Mouse (Mus musculus) forebrain, embryonic 13.5 days (tissue): Measurements from ENCODE around the gene Hs2st1. TPM values are rescaled to one million over a fixed set of nuclear protein-coding genes. Genes with fewer than 3 reads are reported as not detected.

Experiments
- ATAC-seq: fragments of 200-750 bp; cut with Nextera tagmentation; 2 replicates; pipeline ENCODE4 v1.8.0; 2017
- H3K27ac ChIP-seq: fragments of 300-500 bp; sonication (generic); 2 replicates; pipeline ENCODE4 v1.5.1; 2015; ENCODE audit warnings: inconsistent platforms, mild to moderate bottlenecking, moderate library complexity
- H3K27me3 ChIP-seq: fragments of 300-500 bp; sonication (generic); 2 replicates; pipeline ENCODE4 v1.6.1; 2015; ENCODE audit warnings: mild to moderate bottlenecking, inconsistent platforms
- H3K36me3 ChIP-seq: fragments of 300-500 bp; sonication (generic); 2 replicates; pipeline ENCODE4 v1.6.1; 2015; ENCODE audit warnings: mild to moderate bottlenecking, inconsistent platforms; ENCODE audit not compliant: poor library complexity, severe bottlenecking
- H3K4me1 ChIP-seq: fragments of 300-500 bp; sonication (generic); 2 replicates; pipeline ENCODE4 v1.6.1; 2015; ENCODE audit warnings: inconsistent platforms
- H3K4me2 ChIP-seq: fragments of 300-500 bp; sonication (generic); 2 replicates; pipeline ENCODE4 v1.6.1; 2015; ENCODE audit warnings: inconsistent platforms, mild to moderate bottlenecking, moderate library complexity
- H3K4me3 ChIP-seq: fragments of 300-500 bp; sonication (generic); 2 replicates; pipeline ENCODE4 v1.5.1; 2015; ENCODE audit warnings: mild to moderate bottlenecking, inconsistent platforms
- H3K9ac ChIP-seq: fragments of 300-500 bp; sonication (generic); 2 replicates; pipeline ENCODE4 v1.6.1; 2015; ENCODE audit warnings: mild to moderate bottlenecking, inconsistent platforms
- H3K9me3 ChIP-seq: fragments of 300-500 bp; sonication (generic); replicated peaks from 2 replicates; pipeline ENCODE4 v1.6.1; 2016; ENCODE audit warnings: inconsistent platforms
- WGBS: fragments of 180-500 bp; shearing (Covaris S2); methylation state at CpG from one replicate; pipeline ENCODE4 v1.1.7; 2015; 5-methylcytosine and 5-hydroxymethylcytosine counted together
- polyA plus RNA-seq: library from polyadenylated mRNA; unstranded; fragments of >200 nt; fragmentation: Nextera tagmentation; extraction: Ambion mirVana; gene quantifications from 2 replicates; pipeline ENCODE4 v1.2.1, GENCODE M21; 2015

The Hs2st1 gene
- polyA plus RNA-seq, 1 experiment from 2014 or later: 23.3 TPM

GRCm38 (mm10) chr3:144478427-144478794, 91.6 kb downstream of the Hs2st1 start:
- no peak overlapping the region for H3K4me2 ChIP-seq
- H3K4me1 ChIP-seq: peaks cover 13% of the 10 kb centered on the region
- no peak overlapping the region for H3K9ac ChIP-seq
- H3K36me3 ChIP-seq: no peaks in the 10 kb centered on the region
- ATAC-seq: no peak
- H3K27ac ChIP-seq: peak overlapping the region; percentile 48; the same call in 1 of the 2 replicates
- H3K4me3 ChIP-seq: no peak overlapping the region
- 94% methylated on average over 7 of the region's 7 CpGs for WGBS
- H3K27me3 ChIP-seq: no peaks in the 10 kb centered on the region
- H3K9me3 ChIP-seq: no peaks in the 10 kb centered on the region

DNA sequence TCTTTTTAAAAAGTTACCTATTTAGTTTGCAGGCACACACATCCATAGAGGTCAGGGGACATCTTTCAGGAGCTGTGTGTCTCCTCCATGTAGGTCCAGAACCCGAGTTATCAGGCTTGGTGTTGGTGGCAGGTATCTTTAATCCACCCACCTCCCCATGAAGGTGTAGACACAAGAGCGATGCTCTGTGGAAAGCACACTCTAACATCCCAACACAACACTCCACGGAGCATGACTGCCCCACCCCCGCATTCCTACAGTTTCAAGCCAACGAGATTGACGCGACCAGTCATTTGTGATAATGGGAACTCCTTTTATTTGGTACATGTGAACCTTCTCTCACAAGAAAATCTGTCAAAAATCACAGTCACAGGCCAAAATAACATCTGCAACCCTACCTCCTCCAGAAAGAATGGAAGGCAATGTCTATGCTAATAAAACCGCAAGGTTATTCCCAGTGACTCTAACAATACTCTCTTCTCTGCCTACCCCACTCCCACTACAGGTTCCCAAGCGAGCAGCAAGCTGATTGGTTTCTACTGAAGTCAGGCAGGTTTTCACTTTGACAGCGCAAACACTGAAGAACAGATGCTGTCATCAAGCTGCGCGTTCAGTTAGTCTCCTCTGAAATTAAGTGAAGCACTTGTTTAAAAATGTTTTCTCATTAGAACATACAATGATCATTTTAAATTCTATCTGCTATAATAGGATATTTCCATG, 92.1 kb downstream of the Hs2st1 start:
- ATAC-seq: peak; percentile 75; the same call in 1 of the 2 replicates

GRCm38 (mm10) chr3:144475891-144476290, 94.1 kb downstream of the Hs2st1 start:
- Histone ChIP-seq H3K9ac (no peak overlapping the region), H3K4me1 (peaks cover 33% of the 10 kb centered on the region), H3K4me3 (no peak overlapping the region), H3K9me3 (no peaks in the 10 kb centered on the region), H3K36me3 (no peaks in the 10 kb centered on the region), H3K4me2 (no peak overlapping the region), H3K27me3 (no peaks in the 10 kb centered on the region), H3K27ac (no peak overlapping the region)
- WGBS: 97% methylated on average over 5 of the region's 5 CpGs
- ATAC-seq: no peak

More for the DNA sequence above, 92.1 kb downstream of the Hs2st1 start:
- 86% methylated on average over 12 of the region's 12 CpGs for WGBS
- Histone ChIP-seq H3K36me3 (no peaks in the 10 kb centered on the region), H3K4me2 (peak overlapping the region; percentile 3; the same call in 1 of the 2 replicates), H3K4me1 (peaks cover 16% of the 10 kb centered on the region), H3K9me3 (no peaks in the 10 kb centered on the region), H3K27me3 (no peaks in the 10 kb centered on the region), H3K27ac (0 out of 2 replicates have a peak overlapping the region, but pooled peaks have one; percentile 1), H3K4me3 (no peak overlapping the region), H3K9ac (no peak overlapping the region)

GRCm38 (mm10) chr3:144474726-144475125, 95.3 kb downstream of the Hs2st1 start:
- Histone ChIP-seq H3K9me3 (no peaks in the 10 kb centered on the region), H3K4me1 (peaks cover 45% of the 10 kb centered on the region), H3K27ac (no peak overlapping the region), H3K27me3 (no peaks in the 10 kb centered on the region), H3K36me3 (no peaks in the 10 kb centered on the region), H3K4me2 (no peak overlapping the region), H3K9ac (no peak overlapping the region), H3K4me3 (no peak overlapping the region)
- ATAC-seq: no peak
- 90% methylated on average over 5 of the region's 5 CpGs for WGBS

GRCm38 (mm10) chr3:144471954-144472353, 98.0 kb downstream of the Hs2st1 start:
- Histone ChIP-seq H3K9ac (no peak overlapping the region), H3K27me3 (no peaks in the 10 kb centered on the region), H3K9me3 (no peaks in the 10 kb centered on the region), H3K4me3 (no peak overlapping the region), H3K36me3 (no peaks in the 10 kb centered on the region), H3K4me1 (peaks cover 42% of the 10 kb centered on the region), H3K27ac (peak overlapping the region; percentile 72), H3K4me2 (no peak overlapping the region)
- WGBS: 32% methylated on average over 3 of the region's 3 CpGs
- peak; percentile 56 for ATAC-seq

DNA sequence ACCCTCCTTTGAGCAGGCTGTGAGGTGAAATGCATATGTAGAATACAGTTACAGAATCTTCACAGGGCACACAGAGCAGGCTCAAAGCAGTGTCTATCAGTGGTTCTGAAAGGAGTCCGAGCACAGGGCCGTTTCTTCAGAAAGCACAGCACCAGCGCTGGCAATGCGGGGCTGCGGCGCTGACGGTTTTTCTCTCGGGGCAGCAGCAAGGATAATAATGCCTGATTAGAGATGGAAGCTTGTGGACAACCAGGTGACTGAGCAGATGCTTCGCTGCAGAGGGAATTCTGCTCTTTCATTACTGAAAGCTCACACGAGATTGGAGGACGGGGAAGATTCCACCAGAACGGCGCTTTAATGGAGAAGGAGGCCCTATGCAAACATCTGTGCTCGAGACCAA, 99.1 kb downstream of the Hs2st1 start:
- peak overlapping the region; percentile 14; the same call in 1 of the 2 replicates for H3K4me2 ChIP-seq
- ATAC-seq: peak; percentile 32; the same call in 1 of the 2 replicates
- no peaks in the 10 kb centered on the region for H3K36me3 ChIP-seq
- peaks cover 42% of the 10 kb centered on the region for H3K4me1 ChIP-seq
- H3K4me3 ChIP-seq: no peak overlapping the region
- H3K27ac ChIP-seq: peak overlapping the region; percentile 72
- H3K9ac ChIP-seq: no peak overlapping the region; the same call in 1 of the 2 replicates
- no peaks in the 10 kb centered on the region for H3K9me3 ChIP-seq
- H3K27me3 ChIP-seq: no peaks in the 10 kb centered on the region
- 57% methylated on average over 14 of the region's 14 CpGs for WGBS

DNA sequence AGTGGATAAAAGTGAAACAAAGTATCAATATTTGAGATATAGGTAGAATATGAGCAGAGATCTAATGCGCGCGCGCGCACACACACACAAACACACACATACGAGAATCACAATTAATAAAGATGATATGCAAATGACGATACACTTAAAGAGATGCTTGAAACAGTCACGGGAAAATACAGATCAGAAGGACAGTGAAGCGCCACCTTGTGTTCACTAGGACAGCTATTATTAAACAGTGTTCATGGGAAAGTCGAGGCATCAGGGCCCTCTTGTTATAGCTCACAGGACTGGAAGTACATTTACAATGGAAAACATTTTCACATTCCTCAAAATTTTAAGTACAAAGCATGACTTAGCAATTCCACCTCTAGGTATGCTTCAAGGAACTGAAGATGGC, 102.5 kb downstream of the Hs2st1 start:
- no peak overlapping the region for H3K4me3 ChIP-seq
- no peak overlapping the region for H3K4me2 ChIP-seq
- no peak for ATAC-seq
- H3K36me3 ChIP-seq: peaks cover 10% of the 10 kb centered on the region
- no peak overlapping the region for H3K9ac ChIP-seq
- H3K4me1 ChIP-seq: peaks cover 40% of the 10 kb centered on the region
- no peak overlapping the region for H3K27ac ChIP-seq
- 67% methylated on average over 10 of the region's 10 CpGs for WGBS
- no peaks in the 10 kb centered on the region for H3K9me3 ChIP-seq
- H3K27me3 ChIP-seq: no peaks in the 10 kb centered on the region

- Histone ChIP-seq H3K36me3 (peaks cover 18% of the 10 kb centered on the region), H3K9me3 (no peaks in the 10 kb centered on the region), H3K4me2 (no peak overlapping the region), H3K27me3 (no peaks in the 10 kb centered on the region), H3K4me1 (peaks cover 27% of the 10 kb centered on the region), H3K27ac (no peak overlapping the region), H3K4me3 (no peak overlapping the region), H3K9ac (no peak overlapping the region)
- no peak for ATAC-seq
- WGBS: 93% methylated on average over 8 of the region's 8 CpGs
Observed at GRCm38 (mm10) chr3:144466108-144466678, 103.8 kb downstream of the Hs2st1 start.

DNA sequence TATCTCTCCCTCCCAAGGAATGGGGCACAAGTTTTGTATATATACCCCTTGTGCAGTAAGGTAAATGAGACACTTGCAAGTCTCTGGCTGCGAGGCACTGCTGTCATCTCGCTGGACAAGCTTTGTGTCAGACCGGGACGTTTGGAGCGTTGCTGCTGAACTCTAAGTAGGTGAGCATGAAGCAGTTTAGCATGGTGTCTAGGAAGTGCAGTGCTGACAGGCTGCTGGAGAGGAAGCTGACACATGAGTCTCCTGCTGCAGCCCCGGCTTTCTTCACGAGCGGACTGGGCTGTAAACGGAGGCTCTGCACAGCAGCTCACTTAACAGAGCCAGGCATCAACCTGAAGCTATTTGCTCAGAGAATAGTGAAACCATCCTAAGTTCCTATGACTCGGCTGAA, 107.3 kb downstream of the Hs2st1 start:
- ATAC-seq: no peak
- no peaks in the 10 kb centered on the region for H3K27me3 ChIP-seq
- H3K9ac ChIP-seq: no peak overlapping the region
- WGBS: 92% methylated on average over 10 of the region's 10 CpGs
- H3K4me2 ChIP-seq: no peak overlapping the region
- H3K27ac ChIP-seq: no peak overlapping the region
- H3K9me3 ChIP-seq: no peaks in the 10 kb centered on the region
- H3K4me1 ChIP-seq: peaks cover 23% of the 10 kb centered on the region
- H3K36me3 ChIP-seq: peaks cover 40% of the 10 kb centered on the region
- no peak overlapping the region for H3K4me3 ChIP-seq

GRCm38 (mm10) chr3:144460183-144460788, 109.7 kb downstream of the Hs2st1 start:
- H3K9ac ChIP-seq: no peak overlapping the region
- 62% methylated on average over 5 of the region's 5 CpGs for WGBS
- ATAC-seq: no peak
- no peaks in the 10 kb centered on the region for H3K27me3 ChIP-seq
- no peak overlapping the region for H3K4me3 ChIP-seq
- H3K4me1 ChIP-seq: peaks cover 30% of the 10 kb centered on the region
- no peaks in the 10 kb centered on the region for H3K9me3 ChIP-seq
- peaks cover 42% of the 10 kb centered on the region for H3K36me3 ChIP-seq
- H3K27ac ChIP-seq: no peak overlapping the region
- H3K4me2 ChIP-seq: no peak overlapping the region

DNA sequence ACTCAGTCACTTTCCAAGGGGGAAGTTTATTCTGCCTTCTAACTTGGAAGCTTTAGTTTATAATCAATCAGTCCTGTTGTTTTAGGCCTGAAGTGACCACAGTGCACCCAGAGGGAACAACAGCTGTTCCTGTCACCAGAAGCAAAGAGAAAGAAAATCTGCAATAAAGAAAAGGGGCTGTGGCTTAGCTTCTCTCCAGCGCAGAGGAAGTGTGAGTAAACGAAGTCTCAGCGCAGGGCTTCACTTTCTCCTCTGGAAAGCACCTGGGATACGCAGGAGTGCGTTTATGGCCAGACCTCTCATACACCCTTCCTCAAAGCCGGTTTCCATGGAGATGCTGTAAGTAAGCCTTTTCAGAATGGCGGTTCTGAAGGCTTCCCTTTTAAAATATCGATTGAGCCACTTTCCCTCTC, 110.7 kb downstream of the Hs2st1 start:
- H3K4me1 ChIP-seq: peaks cover 33% of the 10 kb centered on the region
- ATAC-seq: no peak
- H3K27me3 ChIP-seq: no peaks in the 10 kb centered on the region
- H3K4me2 ChIP-seq: no peak overlapping the region
- peaks cover 42% of the 10 kb centered on the region for H3K36me3 ChIP-seq
- no peaks in the 10 kb centered on the region for H3K9me3 ChIP-seq
- no peak overlapping the region for H3K27ac ChIP-seq
- H3K4me3 ChIP-seq: no peak overlapping the region
- WGBS: 62% methylated on average over 8 of the region's 8 CpGs
- H3K9ac ChIP-seq: 0 out of 2 replicates have a peak overlapping the region, but pooled peaks have one; percentile 26

DNA sequence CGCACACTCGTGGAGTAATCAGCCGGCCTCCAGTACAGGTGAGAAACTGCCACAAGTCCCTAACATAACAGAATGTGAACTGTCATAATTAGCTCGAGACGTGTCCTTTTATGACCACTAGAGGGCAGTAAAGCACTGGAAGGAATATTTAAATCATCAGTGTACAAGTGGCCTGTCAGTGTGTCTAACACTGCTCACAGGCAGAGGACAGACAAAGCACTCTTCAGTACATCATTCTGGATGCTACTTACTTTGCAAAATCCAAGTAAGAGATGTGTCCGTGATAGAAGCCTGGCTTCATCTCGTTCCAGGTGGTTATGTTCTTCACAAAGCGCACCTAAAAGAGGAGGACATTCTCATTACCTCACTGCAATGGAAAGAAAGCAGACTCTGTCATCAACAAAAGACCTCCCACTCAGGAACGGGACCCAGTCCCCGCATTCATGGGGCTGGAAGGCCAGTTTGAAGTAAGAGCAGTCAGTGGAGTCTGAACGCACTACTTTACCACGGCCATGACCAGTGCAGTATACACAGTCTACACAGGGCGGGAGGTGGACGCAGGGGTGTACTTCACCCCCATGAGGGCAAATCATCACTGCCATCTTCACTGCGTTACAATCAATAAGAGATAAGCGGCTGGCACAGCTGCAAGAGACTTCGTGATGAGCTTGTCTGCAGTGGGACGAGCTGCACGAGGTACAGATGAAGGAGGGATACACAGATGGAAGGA, 116.1 kb downstream of the Hs2st1 start:
- ATAC-seq: peak; percentile 90
- H3K4me3 ChIP-seq: no peak overlapping the region
- H3K36me3 ChIP-seq: peaks cover 29% of the 10 kb centered on the region
- peak overlapping the region; percentile 14; the same call in 1 of the 2 replicates for H3K9ac ChIP-seq
- no peaks in the 10 kb centered on the region for H3K9me3 ChIP-seq
- H3K4me2 ChIP-seq: no peak overlapping the region
- WGBS: 57% methylated on average over 19 of the region's 19 CpGs
- H3K27ac ChIP-seq: peak overlapping the region; percentile 85
- H3K4me1 ChIP-seq: peaks cover 20% of the 10 kb centered on the region
- H3K27me3 ChIP-seq: no peaks in the 10 kb centered on the region
